Comparison of ENCODE assay signal across 8 mouse cellular contexts in the genomic region with DNA sequence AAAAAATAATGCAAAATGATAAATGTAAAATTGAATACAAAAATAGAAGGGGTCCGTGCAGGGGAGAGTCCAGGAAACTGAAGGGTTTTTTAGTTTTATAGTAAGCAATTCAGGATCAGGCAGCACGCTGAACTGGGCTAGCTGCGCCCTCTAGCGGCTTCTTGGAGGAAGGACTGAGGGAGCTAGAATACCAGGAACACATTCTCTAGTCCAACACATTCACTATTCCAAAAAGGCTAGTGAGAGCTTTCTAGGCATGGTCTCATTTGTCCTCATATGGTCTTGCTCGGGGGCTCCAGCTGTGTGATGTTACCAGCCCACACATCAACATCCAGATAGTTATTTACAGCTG. TPM values are rescaled to one million over a fixed set of nuclear protein-coding genes. Genes with fewer than 3 reads are reported as not detected.
DNase-seq lines count a peak whose midpoint lies in the region; ATAC-seq and TF ChIP-seq lines count a peak whose summit lies in the region.

No protein-coding gene starts in this region.

- no peak overlapping the region for H3K4me3 ChIP-seq in gastrocnemius, adult 2 months
- H3K4me3 ChIP-seq in midbrain, embryonic 11.5 days (ENCODE audit: low read depth, low read length) = no peak overlapping the region
- H3K4me3 ChIP-seq in spleen, adult 2 months (ENCODE audit: extremely low read depth, insufficient read depth, insufficient read length) = no peak overlapping the region

- TF ChIP-seq CTCF in gastrocnemius, adult 2 months (IDR thresholded peaks at IDR 0.05) = peak; percentile 93
- TF ChIP-seq CTCF in spleen, adult 2 months (IDR thresholded peaks at IDR 0.05; ENCODE audit: extremely low read depth, insufficient read depth, insufficient read length, insufficient replicate concordance) = peak; percentile 73; the same call in 1 of the 2 replicates

- TF ChIP-seq POLR2A in spleen, adult 2 months (IDR thresholded peaks at IDR 0.05; ENCODE audit: low read depth, low read length) = no peak

- DNase-seq in gastrocnemius, adult 2 months = peak; percentile 51
- no peak for DNase-seq in gastrocnemius, postnatal 25 days
- peak; percentile 48 to 60 for DNase-seq in adrenal gland, adult 18-20 months (ENCODE audit: low spot score in 2 of 2)
- peak; percentile 61 for DNase-seq in embryo, embryonic 9.5 days (ENCODE audit: extremely low spot score)
- DNase-seq in hindlimb bud, embryonic 11.5 days (ENCODE audit: extremely low spot score, low read depth, low spot score) = peak; percentile 47
- peak; percentile 54 to 74 for DNase-seq in left cerebral cortex, postnatal 14 days (ENCODE audit: low spot score in 2 of 2)
- peak; percentile 92 for DNase-seq in midbrain, embryonic 11.5 days (ENCODE audit: low spot score, missing footprints)
- peak; percentile 9 to 43 for DNase-seq in spleen, adult 2 months (ENCODE audit: low read depth in 1 of 2, low spot score in 2 of 2)

- no peak overlapping the region for H3K4me2 ChIP-seq in midbrain, embryonic 11.5 days

- 7% methylated on average over 5 of the region's 5 CpGs for WGBS in midbrain, embryonic 11.5 days
- WGBS in spleen, adult 2 months = 2% methylated on average over 5 of the region's 5 CpGs

- H3K9me3 ChIP-seq in midbrain, embryonic 11.5 days (ENCODE audit: control insufficient read depth, low read length) = no peaks in the 10 kb centered on the region

- no peaks in the 10 kb centered on the region for H3K27me3 ChIP-seq in midbrain, embryonic 11.5 days (ENCODE audit: control insufficient read depth, insufficient read depth, low read length)
- H3K27me3 ChIP-seq in spleen, adult 2 months (ENCODE audit: control insufficient read depth, insufficient read depth, low read length) = no peaks in the 10 kb centered on the region

- H3K4me1 ChIP-seq in midbrain, embryonic 11.5 days (ENCODE audit: control insufficient read depth, insufficient read depth, low read length) = no peaks in the 10 kb centered on the region
- no peaks in the 10 kb centered on the region for H3K4me1 ChIP-seq in spleen, adult 2 months (ENCODE audit: control insufficient read depth, insufficient read depth, insufficient read length)

- no peaks in the 10 kb centered on the region for H3K36me3 ChIP-seq in midbrain, embryonic 11.5 days (ENCODE audit: control insufficient read depth, insufficient read depth, low read length)
- no peaks in the 10 kb centered on the region for H3K36me3 ChIP-seq in spleen, adult 2 months (ENCODE audit: control insufficient read depth, insufficient read depth, low read length)

- ATAC-seq in midbrain, embryonic 11.5 days (ENCODE audit: low FRiP score) = peak; percentile 61; the same call in 1 of the 2 replicates

- no peak overlapping the region for H3K27ac ChIP-seq in gastrocnemius, adult 2 months
- no peak overlapping the region for H3K27ac ChIP-seq in midbrain, embryonic 11.5 days (ENCODE audit: low read depth, low read length)
- no peak overlapping the region for H3K27ac ChIP-seq in spleen, adult 2 months (ENCODE audit: insufficient read depth, low read length)

- H3K9ac ChIP-seq in midbrain, embryonic 11.5 days (ENCODE audit: low read length) = no peak overlapping the region

- intact Hi-C loops in gastrocnemius, adult 2 months (cut with DNase I) = no loop called here
- intact Hi-C loops in left cerebral cortex, postnatal 14 days (cut with DNase I) = no loop called here

RNA-seq across cellular contexts. Expression of a gene that starts 12.5 kb away (rescaled TPM):
- 1 to 10 TPM; 8.3 to 9.9 TPM for total RNA-seq in gastrocnemius, adult 2 months (2021)
- 1 to 10 TPM; 7.2 to 8.6 TPM for total RNA-seq in gastrocnemius, postnatal 25 days (2021)
- total RNA-seq in adrenal gland, adult 18-20 months (2021) = 10 to 100 TPM; 17.4 to 20.6 TPM
- 10 to 100 TPM; 21.4 to 22.1 TPM for total RNA-seq in left cerebral cortex, postnatal 14 days (2021)
- polyA plus RNA-seq in midbrain, embryonic 11.5 days (2014; fragmentation: Nextera tagmentation; extraction: Ambion mirVana) = 45.3 and 52.6 TPM in 2 replicates
- polyA plus RNA-seq in spleen, adult 2 months (2012; rRNA removed) = 6.7 and 7.5 TPM in 2 replicates

RNA-seq across cellular contexts. Expression of a gene that starts 52.8 kb away (rescaled TPM):
- 10 to 100 TPM; 45.9 to 49.7 TPM for total RNA-seq in gastrocnemius, adult 2 months (2021)
- 10 to 100 TPM; 38.6 to 47.8 TPM for total RNA-seq in gastrocnemius, postnatal 25 days (2021)
- 10 to 100 TPM; 40.8 to 46.1 TPM for total RNA-seq in adrenal gland, adult 18-20 months (2021)
- total RNA-seq in left cerebral cortex, postnatal 14 days (2021) = 10 to 100 TPM; 40.7 to 41.8 TPM
- 23.8 and 24.2 TPM in 2 replicates for polyA plus RNA-seq in midbrain, embryonic 11.5 days (2014; fragmentation: Nextera tagmentation; extraction: Ambion mirVana)
- polyA plus RNA-seq in spleen, adult 2 months (2012; rRNA removed) = 24.7 and 29.7 TPM in 2 replicates
